Mouse (Mus musculus) C2C12 (cell line): ENCODE data around the gene Ppp2r5a. TPM values are rescaled to one million over a fixed set of nuclear protein-coding genes. Genes with fewer than 3 reads are reported as not detected.
"Not testable (repeated sequence)": the region's sequence is repeated elsewhere in the genome, so short reads cannot be mapped to it uniquely, and the experiment has no call there.

ENCODE experiments used
- H3K27me3 ChIP-seq: one replicate; pipeline ENCODE4 v1.6.1; 2011; ENCODE audit not compliant: control insufficient read depth, insufficient read depth, insufficient read length
- H3K36me3 ChIP-seq: one replicate; pipeline ENCODE4 v1.6.1; 2011; ENCODE audit not compliant: control insufficient read depth, insufficient read depth
- H3K4me3 ChIP-seq: one replicate; pipeline ENCODE4 v1.5.1; 2011; ENCODE audit warnings: mild to moderate bottlenecking, control low read depth; ENCODE audit not compliant: poor library complexity, insufficient read depth, severe bottlenecking
- H3K79me2 ChIP-seq: one replicate; pipeline ENCODE4 v1.6.1; 2011; ENCODE audit not compliant: control insufficient read depth, insufficient read depth
- H3K79me3 ChIP-seq: one replicate; pipeline ENCODE4 v1.6.1; 2011; ENCODE audit warnings: low read depth, control low read depth
- H3ac ChIP-seq: one replicate; pipeline ENCODE3; 2011; ENCODE audit warnings: low read depth; ENCODE audit not compliant: control insufficient read depth, insufficient read length
- CEBPB ChIP-seq: IDR thresholded peaks from one replicate; pipeline ENCODE4 v1.6.1; 2011; ENCODE audit warnings: low read depth, mild to moderate bottlenecking, control low read depth, moderate library complexity
- CTCF ChIP-seq: IDR thresholded peaks from one replicate; pipeline ENCODE4 v1.5.1; 2011; ENCODE audit not compliant: control insufficient read depth, insufficient read depth, insufficient read length
- FOSL1 ChIP-seq: IDR thresholded peaks from one replicate; pipeline ENCODE4 v1.8.0; 2011; ENCODE audit warnings: mild to moderate bottlenecking, low read length; ENCODE audit not compliant: poor library complexity, insufficient read depth, severe bottlenecking
- MAX ChIP-seq: IDR thresholded peaks from one replicate; pipeline ENCODE4 v1.6.1; 2011; ENCODE audit warnings: mild to moderate bottlenecking, control low read depth
- MYOD1 ChIP-seq: IDR thresholded peaks from one replicate; pipeline ENCODE4 v1.6.1; 2011; ENCODE audit warnings: low read depth; ENCODE audit not compliant: control insufficient read depth, insufficient read length
- MYOG ChIP-seq: IDR thresholded peaks from one replicate; pipeline ENCODE4 v1.6.1; 2011; ENCODE audit not compliant: control insufficient read depth, insufficient read length; ENCODE audit errors: extremely low read depth
- USF1 ChIP-seq: IDR thresholded peaks from one replicate; pipeline ENCODE4 v1.6.1; 2011; ENCODE audit warnings: low read depth, mild to moderate bottlenecking, control low read depth, moderate library complexity
- polyA plus RNA-seq: library from polyadenylated mRNA; unstranded; fragments of >200 nt; fragmentation: generic; extraction: Trizol; gene quantifications from one replicate; pipeline ENCODE4 v1.2.1, GENCODE M21; 2012; ENCODE audit warnings: missing spikeins

Gene Ppp2r5a
- polyA plus RNA-seq, 1 experiment, result 21.5 TPM

DNA sequence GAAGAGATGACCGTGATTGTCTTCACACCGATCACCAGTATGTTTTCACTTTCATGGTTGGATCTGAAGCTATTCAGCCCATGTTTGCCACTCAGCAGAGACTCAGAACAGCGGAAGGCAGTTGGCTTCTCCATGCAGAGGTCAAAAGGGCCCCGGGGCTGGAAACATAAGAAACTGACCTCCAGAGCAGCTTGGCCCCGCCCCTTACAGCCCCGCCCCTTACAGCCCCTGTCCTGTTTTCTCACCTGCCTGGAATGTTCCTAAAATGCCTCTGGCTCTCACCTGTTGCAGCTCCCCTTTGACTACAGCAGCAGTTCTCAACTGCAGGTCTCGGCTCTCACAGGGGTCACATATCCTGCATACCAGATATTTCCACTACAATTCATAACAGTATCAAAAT is 29.5 kb upstream of the Ppp2r5a start:
- Histone ChIP-seq H3K36me3 (no peaks in the 10 kb centered on the region), H3K79me2 (no peaks in the 10 kb centered on the region), H3K4me3 (no peak overlapping the region), H3K27me3 (no peaks in the 10 kb centered on the region), H3ac (no peak overlapping the region), H3K79me3 (no peaks in the 10 kb centered on the region)
- TF ChIP-seq USF1 (no peak), MYOD1 (no peak), MYOG (no peak), MAX (no peak), CEBPB (no peak), FOSL1 (no peak), CTCF (no peak)

- no peaks in the 10 kb centered on the region for H3K79me2 ChIP-seq
- no peaks in the 10 kb centered on the region for H3K79me3 ChIP-seq
- H3K27me3 ChIP-seq, result no peaks in the 10 kb centered on the region
- H3K36me3 ChIP-seq, result no peaks in the 10 kb centered on the region
- H3K4me3 ChIP-seq, result no peak overlapping the region
- TF ChIP-seq MYOD1 (no peak), MYOG (no peak), CEBPB (no peak), CTCF (no peak), USF1 (no peak), MAX (no peak), FOSL1 (no peak)
- no peak overlapping the region for H3ac ChIP-seq
Measured at GRCm38 (mm10) chr1:191432023-191432422, 29.0 kb upstream of the Ppp2r5a start.

- Histone ChIP-seq H3ac (no peak overlapping the region), H3K27me3 (no peaks in the 10 kb centered on the region), H3K4me3 (no peak overlapping the region), H3K36me3 (no peaks in the 10 kb centered on the region), H3K79me3 (no peaks in the 10 kb centered on the region), H3K79me2 (no peaks in the 10 kb centered on the region)
- TF ChIP-seq USF1 (no peak), CTCF (no peak), CEBPB (no peak), MYOG (no peak), MYOD1 (no peak), FOSL1 (no peak), MAX (no peak)
Measured at GRCm38 (mm10) chr1:191430121-191430520, 27.0 kb upstream of the Ppp2r5a start.

DNA sequence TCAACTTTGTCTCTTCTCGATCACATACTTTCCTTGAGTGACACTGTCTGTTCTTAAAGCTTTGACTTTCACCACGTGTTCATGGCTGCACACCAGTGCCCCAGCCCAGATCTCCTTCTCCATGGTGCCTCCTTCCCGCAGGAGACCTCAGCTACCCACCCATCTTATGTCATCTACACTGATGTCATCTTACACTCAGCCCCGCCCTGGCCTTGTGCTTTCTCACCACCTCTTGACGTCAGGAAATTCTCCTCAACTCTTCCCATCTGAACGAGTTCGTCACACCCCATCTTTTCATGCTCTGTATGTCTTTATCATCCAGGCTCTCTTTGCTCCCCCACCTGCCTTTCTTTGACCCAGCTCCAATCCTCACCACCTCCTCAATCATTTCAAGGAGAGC is 22.8 kb upstream of the Ppp2r5a start:
- TF ChIP-seq MYOD1 (no peak), MYOG (no peak), CTCF (no peak), MAX (no peak), FOSL1 (no peak), CEBPB (no peak), USF1 (no peak)
- Histone ChIP-seq H3K79me3 (no peaks in the 10 kb centered on the region), H3K79me2 (no peaks in the 10 kb centered on the region), H3ac (no peak overlapping the region), H3K27me3 (no peaks in the 10 kb centered on the region), H3K36me3 (no peaks in the 10 kb centered on the region), H3K4me3 (no peak overlapping the region)

DNA sequence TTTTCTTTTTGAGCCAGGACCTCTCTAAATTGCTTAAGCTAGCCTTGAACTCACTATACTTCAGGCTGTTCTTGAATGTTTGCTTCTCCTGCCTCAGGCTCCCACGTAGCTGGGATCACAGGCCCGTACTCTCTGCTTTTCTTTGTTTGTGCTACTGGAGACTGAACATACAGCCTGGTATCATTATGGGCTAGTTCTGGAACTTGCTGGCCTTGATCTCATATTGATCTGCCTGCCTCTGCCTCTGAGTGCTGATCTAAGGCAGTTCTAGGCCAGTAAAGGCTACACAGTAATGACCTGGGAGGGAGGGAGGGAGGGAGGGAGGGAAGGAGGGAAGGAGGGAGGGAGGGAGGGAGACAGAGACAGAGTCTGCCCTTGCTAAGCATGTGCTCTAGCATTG is 20.1 kb upstream of the Ppp2r5a start:
- Histone ChIP-seq H3K79me2 (no peaks in the 10 kb centered on the region), H3K79me3 (no peaks in the 10 kb centered on the region), H3ac (no peak overlapping the region), H3K36me3 (no peaks in the 10 kb centered on the region), H3K4me3 (no peak overlapping the region), H3K27me3 (no peaks in the 10 kb centered on the region)
- no peak for TF ChIP-seq CTCF
- TF ChIP-seq CEBPB, result no peak
- TF ChIP-seq FOSL1, result no peak
- TF ChIP-seq MYOG, result no peak
- no peak for TF ChIP-seq USF1
- no peak for TF ChIP-seq MYOD1
- TF ChIP-seq MAX, result no peak

DNA sequence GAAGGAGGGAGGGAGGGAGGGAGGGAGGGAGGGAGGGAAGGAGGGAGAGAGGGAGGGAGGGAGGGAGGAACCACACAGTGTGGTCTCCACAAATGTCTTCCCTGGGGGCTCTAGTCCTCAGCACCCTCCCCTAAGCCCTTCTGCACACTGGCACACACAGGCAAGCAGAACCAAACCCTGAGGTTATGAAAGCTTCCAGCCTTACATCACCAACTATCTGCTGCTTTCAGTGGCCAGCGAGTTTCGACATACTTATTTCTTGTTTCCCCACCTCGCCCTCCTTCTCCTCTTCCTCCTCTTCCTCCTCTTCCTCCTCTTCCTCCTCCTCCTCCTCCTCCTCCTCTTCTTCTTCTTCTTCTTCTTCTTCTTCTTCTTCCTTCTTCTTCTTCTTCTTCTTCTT is 19.6 kb upstream of the Ppp2r5a start:
- H3K79me2 ChIP-seq, H3K27me3 ChIP-seq, H3ac ChIP-seq, H3K4me3 ChIP-seq, H3K36me3 ChIP-seq, H3K79me3 ChIP-seq: not testable (repeated sequence)
